Mouse (Mus musculus): Measurements from ENCODE around the gene Setd5. TPM values are rescaled to one million over a fixed set of nuclear protein-coding genes. Genes with fewer than 3 reads are reported as not detected.

Gene Setd5
- polyA plus RNA-seq, 1 experiment: 16.8 TPM

GRCm38 (mm10) chr6:113076012-113076685 lies 1.0 kb upstream of the Setd5 start:
- Histone ChIP-seq H3K27ac (ENCODE audit: insufficient read depth, low read depth, low read length) (peak overlapping the region; percentile 80), H3K27me3 (replicated peaks; ENCODE audit: control insufficient read depth, insufficient read depth, low read length) (no peaks in the 10 kb centered on the region), H3K4me1 (ENCODE audit: control insufficient read depth, insufficient read depth, low read length) (peaks cover 6% of the 10 kb centered on the region), H3K36me3 (ENCODE audit: control insufficient read depth, insufficient read depth, low read length) (no peaks in the 10 kb centered on the region; the same call in 1 of the 2 replicates), H3K4me3 (ENCODE audit: insufficient read depth, low read depth, low read length) (peak overlapping the region; percentile 66)
- TF ChIP-seq POLR2A (IDR thresholded peaks at IDR 0.05; ENCODE audit: low read depth, low read length) (no peak), CTCF (conservative IDR thresholded peaks at IDR 0.05; ENCODE audit: insufficient read depth, insufficient read length, low read depth, low read length) (peak; percentile 66)
- WGBS: under 1% methylated on average over 54 of the region's 55 CpGs
- peak; percentile 98 for DNase-seq

- no peak for DNase-seq
- Histone ChIP-seq H3K27me3 (replicated peaks; ENCODE audit: control insufficient read depth, insufficient read depth, low read length) (no peaks in the 10 kb centered on the region), H3K27ac (ENCODE audit: insufficient read depth, low read depth, low read length) (peak overlapping the region; percentile 98), H3K36me3 (ENCODE audit: control insufficient read depth, insufficient read depth, low read length) (no peaks in the 10 kb centered on the region), H3K4me1 (ENCODE audit: control insufficient read depth, insufficient read depth, low read length) (peaks cover 12% of the 10 kb centered on the region), H3K4me3 (ENCODE audit: insufficient read depth, low read depth, low read length) (peak overlapping the region; percentile 99)
- TF ChIP-seq CTCF (conservative IDR thresholded peaks at IDR 0.05; ENCODE audit: insufficient read depth, insufficient read length, low read depth, low read length) (no peak), POLR2A (IDR thresholded peaks at IDR 0.05; ENCODE audit: low read depth, low read length) (no peak)
- under 1% methylated on average over 28 of the region's 28 CpGs for WGBS
Observed at GRCm38 (mm10) chr6:113077569-113078030, 435 bp downstream of the Setd5 start.

- peak; percentile 38 for DNase-seq
- under 1% methylated on average over 18 of the region's 18 CpGs for WGBS
- peak overlapping the region; percentile 98 for H3K27ac ChIP-seq (ENCODE audit: insufficient read depth, low read depth, low read length)
Observed at GRCm38 (mm10) chr6:113078031-113078721, 1.0 kb downstream of the Setd5 start.

GRCm38 (mm10) chr6:113079492-113079891 lies 2.3 kb downstream of the Setd5 start:
- DNase-seq: peak; percentile 29
- no peaks in the 10 kb centered on the region for H3K27me3 ChIP-seq (replicated peaks; ENCODE audit: control insufficient read depth, insufficient read depth, low read length)
- 3% methylated on average over 3 of the region's 3 CpGs for WGBS
- no peaks in the 10 kb centered on the region for H3K36me3 ChIP-seq (ENCODE audit: control insufficient read depth, insufficient read depth, low read length)
- H3K27ac ChIP-seq (ENCODE audit: insufficient read depth, low read depth, low read length): 0 out of 2 replicates have a peak overlapping the region, but pooled peaks have one; percentile 46
- H3K4me3 ChIP-seq (ENCODE audit: insufficient read depth, low read depth, low read length): peak overlapping the region; percentile 15
- peaks cover 12% of the 10 kb centered on the region for H3K4me1 ChIP-seq (ENCODE audit: control insufficient read depth, insufficient read depth, low read length)
- no peak for TF ChIP-seq POLR2A (IDR thresholded peaks at IDR 0.05; ENCODE audit: low read depth, low read length)
- no peak for TF ChIP-seq CTCF (conservative IDR thresholded peaks at IDR 0.05; ENCODE audit: insufficient read depth, insufficient read length, low read depth, low read length)

More at GRCm38 (mm10) chr6:113078031-113078721, 1.0 kb downstream of the Setd5 start:
- Histone ChIP-seq H3K36me3 (ENCODE audit: control insufficient read depth, insufficient read depth, low read length) (no peaks in the 10 kb centered on the region), H3K27me3 (replicated peaks; ENCODE audit: control insufficient read depth, insufficient read depth, low read length) (no peaks in the 10 kb centered on the region), H3K4me1 (ENCODE audit: control insufficient read depth, insufficient read depth, low read length) (peaks cover 12% of the 10 kb centered on the region), H3K4me3 (ENCODE audit: insufficient read depth, low read depth, low read length) (peak overlapping the region; percentile 99)
- TF ChIP-seq CTCF (conservative IDR thresholded peaks at IDR 0.05; ENCODE audit: insufficient read depth, insufficient read length, low read depth, low read length): 0 out of 2 replicates have a peak, but pooled peaks have one; percentile 7
- no peak for TF ChIP-seq POLR2A (IDR thresholded peaks at IDR 0.05; ENCODE audit: low read depth, low read length)

GRCm38 (mm10) chr6:113082229-113082628 lies 5.1 kb downstream of the Setd5 start:
- DNase-seq: peak; percentile 31
- H3K27ac ChIP-seq (ENCODE audit: insufficient read depth, low read depth, low read length): peak overlapping the region; percentile 41; the same call in 1 of the 2 replicates
- 12% methylated on average over 6 of the region's 6 CpGs for WGBS
- no peaks in the 10 kb centered on the region for H3K36me3 ChIP-seq (ENCODE audit: control insufficient read depth, insufficient read depth, low read length)
- TF ChIP-seq POLR2A (IDR thresholded peaks at IDR 0.05; ENCODE audit: low read depth, low read length) (no peak), CTCF (conservative IDR thresholded peaks at IDR 0.05; ENCODE audit: insufficient read depth, insufficient read length, low read depth, low read length) (no peak)
- no peaks in the 10 kb centered on the region for H3K27me3 ChIP-seq (replicated peaks; ENCODE audit: control insufficient read depth, insufficient read depth, low read length)
- H3K4me3 ChIP-seq (ENCODE audit: insufficient read depth, low read depth, low read length): no peak overlapping the region
- H3K4me1 ChIP-seq (ENCODE audit: control insufficient read depth, insufficient read depth, low read length): peaks cover 12% of the 10 kb centered on the region

- 29% methylated on average over 4 of the region's 4 CpGs for WGBS
- no peaks in the 10 kb centered on the region for H3K36me3 ChIP-seq (ENCODE audit: control insufficient read depth, insufficient read depth, low read length)
- H3K27ac ChIP-seq (ENCODE audit: insufficient read depth, low read depth, low read length): no peak overlapping the region
- no peaks in the 10 kb centered on the region for H3K27me3 ChIP-seq (replicated peaks; ENCODE audit: control insufficient read depth, insufficient read depth, low read length)
- H3K4me3 ChIP-seq (ENCODE audit: insufficient read depth, low read depth, low read length): no peak overlapping the region
- TF ChIP-seq POLR2A (IDR thresholded peaks at IDR 0.05; ENCODE audit: low read depth, low read length) (no peak), CTCF (conservative IDR thresholded peaks at IDR 0.05; ENCODE audit: insufficient read depth, insufficient read length, low read depth, low read length) (no peak)
- no peak for DNase-seq
- peaks cover 9% of the 10 kb centered on the region for H3K4me1 ChIP-seq (ENCODE audit: control insufficient read depth, insufficient read depth, low read length)
Observed at GRCm38 (mm10) chr6:113084590-113084989, 7.4 kb downstream of the Setd5 start.

GRCm38 (mm10) chr6:113093206-113093605 lies 16.0 kb downstream of the Setd5 start:
- no peak for DNase-seq
- Histone ChIP-seq H3K4me3 (ENCODE audit: insufficient read depth, low read depth, low read length) (no peak overlapping the region), H3K27ac (ENCODE audit: insufficient read depth, low read depth, low read length) (no peak overlapping the region), H3K27me3 (replicated peaks; ENCODE audit: control insufficient read depth, insufficient read depth, low read length) (no peaks in the 10 kb centered on the region), H3K4me1 (ENCODE audit: control insufficient read depth, insufficient read depth, low read length) (no peaks in the 10 kb centered on the region; the same call in 1 of the 2 replicates), H3K36me3 (ENCODE audit: control insufficient read depth, insufficient read depth, low read length) (no peaks in the 10 kb centered on the region)
- TF ChIP-seq POLR2A (IDR thresholded peaks at IDR 0.05; ENCODE audit: low read depth, low read length) (no peak), CTCF (conservative IDR thresholded peaks at IDR 0.05; ENCODE audit: insufficient read depth, insufficient read length, low read depth, low read length) (no peak)
- WGBS: 65% methylated on average over 3 of the region's 3 CpGs

Data from kidney, adult 2 months (tissue).